Mouse (Mus musculus) kidney, postnatal 25 days (tissue): ENCODE measurements at regions not wholly inside any gene's neighbourhood (a gene's known extent, or its start where the extent isn't known, plus 50 kb on each side); places are given as distances from the start of the nearest gene placed in this dataset.
"Not testable (repeated sequence)": the region's sequence is repeated elsewhere in the genome, so short reads cannot be mapped to it uniquely, and the experiment has no call there.

Experiments
- DNase-seq, 2 experiments: peaks; one replicate each; pipeline ENCODE4 v3.0.0; 2021; ENCODE audit warnings: mixed read lengths in 2 of 2

DNA sequence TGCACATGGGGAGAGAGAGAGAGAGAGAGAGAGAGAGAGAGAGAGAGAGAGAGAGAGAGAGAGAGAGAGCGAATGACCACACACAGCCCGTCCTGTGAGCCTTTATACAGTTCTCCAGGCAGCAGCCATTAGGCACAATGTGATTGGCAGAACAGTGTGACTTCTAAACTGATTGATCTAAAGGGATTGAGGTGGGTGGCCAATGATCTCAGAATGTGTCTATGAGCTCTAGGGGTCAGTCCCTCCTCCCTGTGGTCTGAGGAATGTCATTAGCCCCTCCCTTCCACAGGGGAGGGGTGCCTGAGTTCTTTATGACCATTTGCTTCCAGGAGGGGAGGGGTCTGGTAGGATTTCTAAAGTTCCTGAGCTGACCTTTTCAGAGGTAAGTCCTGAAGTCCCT lies 62.1 kb downstream of the Duxbl3 start:
- not testable (repeated sequence) for DNase-seq

DNA sequence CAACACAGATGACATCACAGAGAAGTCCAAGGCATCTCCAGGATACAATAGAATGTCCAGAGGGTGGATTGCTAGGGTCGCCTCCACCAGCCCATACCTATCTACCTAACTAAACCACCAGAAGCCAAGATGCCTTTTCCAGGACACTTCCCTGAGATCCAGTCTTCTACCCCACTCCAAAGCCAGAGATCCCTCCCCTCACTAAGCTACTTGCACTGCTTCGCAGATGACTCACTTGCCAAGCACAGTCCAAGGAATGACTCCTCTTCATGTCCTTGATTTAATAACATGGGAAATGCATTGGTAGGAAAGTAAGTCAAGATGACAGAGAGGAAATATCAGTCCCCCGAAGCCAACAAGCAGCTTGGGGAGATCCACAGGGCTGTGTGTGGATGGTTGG lies 63.0 kb downstream of the Duxbl3 start:
- no peak for DNase-seq

DNA sequence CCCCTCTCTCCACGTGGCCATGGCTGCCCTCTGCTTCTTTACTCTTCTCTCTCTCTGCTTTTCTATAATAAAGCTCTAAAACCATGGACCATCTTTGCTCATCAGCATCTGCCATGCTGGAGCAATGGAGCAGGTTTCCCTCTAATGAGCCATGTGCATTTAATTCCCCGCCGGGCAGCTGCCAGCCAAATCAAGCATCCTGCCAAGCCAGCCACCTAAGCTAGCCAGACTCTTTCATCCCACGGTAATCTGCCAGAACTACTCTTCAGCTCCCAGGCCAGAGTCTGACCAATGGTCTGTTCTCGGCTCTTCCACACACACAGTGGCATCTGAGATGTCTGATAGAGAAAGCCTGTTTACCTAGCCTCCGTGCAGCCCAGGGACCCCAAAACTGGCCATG lies 70.8 kb downstream of the Duxbl3 start:
- no peak for DNase-seq

DNA sequence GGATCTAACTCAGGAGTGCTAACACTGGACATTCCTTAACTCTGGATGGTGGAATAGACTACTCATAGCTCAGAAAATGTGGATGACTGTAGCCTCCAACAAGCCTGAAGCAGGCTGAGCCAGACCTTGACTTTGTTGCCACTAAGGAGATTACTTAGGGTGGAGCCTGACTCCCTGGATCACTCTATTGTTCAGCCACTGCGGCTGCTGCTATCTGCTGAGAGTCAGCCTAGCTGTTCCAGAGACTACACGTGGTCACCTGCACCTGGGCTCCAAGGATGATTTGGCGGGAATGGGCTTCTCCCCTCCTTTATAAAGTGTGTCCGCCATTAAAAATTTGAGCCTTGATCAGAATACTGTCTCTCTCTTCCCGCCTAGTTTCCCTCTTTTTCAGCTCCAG lies 83.3 kb downstream of the Duxbl3 start:
- no peak for DNase-seq

DNA sequence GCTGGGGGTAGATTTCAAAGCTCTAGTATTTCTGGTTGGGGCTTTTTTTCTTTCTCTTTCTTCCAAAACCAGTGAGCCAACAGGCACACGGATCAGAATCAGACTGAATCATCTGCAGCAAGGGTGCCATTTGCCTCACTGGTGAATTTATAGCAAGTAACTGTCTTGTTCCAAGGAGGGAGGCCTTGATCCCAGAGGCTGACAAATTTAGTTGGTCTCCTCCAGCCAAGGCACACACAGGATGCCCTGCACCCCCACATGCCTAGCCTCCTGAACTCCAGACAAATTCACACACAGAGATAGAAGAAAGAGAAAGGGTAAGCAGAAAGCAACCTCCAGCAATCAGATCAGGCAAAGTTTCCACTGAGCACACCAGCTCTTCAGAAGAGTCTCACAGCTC lies 87.5 kb downstream of the Duxbl3 start:
- DNase-seq = no peak

DNA sequence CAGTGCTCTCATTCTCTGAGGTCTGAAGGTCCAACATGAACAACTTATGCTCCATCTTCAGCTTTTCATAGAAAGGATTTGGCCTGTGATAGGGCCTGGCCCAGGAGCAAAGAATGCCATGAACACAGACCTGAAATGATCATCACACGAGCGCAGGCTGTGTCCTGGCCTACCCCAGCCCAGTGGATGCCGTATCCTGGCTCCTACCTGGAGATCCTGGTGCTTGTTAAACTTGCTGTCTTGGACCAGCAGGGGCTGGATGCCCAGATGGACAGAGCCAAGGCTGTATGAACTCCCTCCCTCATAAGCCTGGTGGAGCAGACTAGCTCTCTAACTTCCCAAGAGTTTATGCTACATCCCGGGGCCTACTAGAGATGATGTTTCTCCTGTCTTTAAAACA lies 89.5 kb downstream of the Duxbl3 start:
- DNase-seq = no peak

DNA sequence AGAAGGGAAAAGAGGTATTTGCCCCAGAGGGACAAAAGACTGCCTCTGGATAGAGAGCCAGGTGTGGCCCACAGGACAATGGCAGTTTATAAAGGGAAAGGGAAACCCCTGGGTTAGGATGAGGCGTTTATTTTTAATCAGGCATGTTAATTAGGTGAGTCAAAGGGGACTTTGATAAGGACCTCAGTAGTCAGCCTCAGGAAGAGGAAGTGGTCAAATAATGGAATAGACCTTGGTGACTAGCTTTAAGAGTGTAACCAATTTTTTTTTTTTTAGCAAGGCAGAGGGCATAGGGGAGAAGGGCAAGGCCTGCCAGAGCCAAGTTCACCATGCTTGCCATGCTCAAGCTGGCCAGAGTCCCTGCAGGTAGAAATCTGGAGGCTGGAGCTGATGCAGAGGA lies 95.2 kb downstream of the Duxbl3 start:
- no peak for DNase-seq

DNA sequence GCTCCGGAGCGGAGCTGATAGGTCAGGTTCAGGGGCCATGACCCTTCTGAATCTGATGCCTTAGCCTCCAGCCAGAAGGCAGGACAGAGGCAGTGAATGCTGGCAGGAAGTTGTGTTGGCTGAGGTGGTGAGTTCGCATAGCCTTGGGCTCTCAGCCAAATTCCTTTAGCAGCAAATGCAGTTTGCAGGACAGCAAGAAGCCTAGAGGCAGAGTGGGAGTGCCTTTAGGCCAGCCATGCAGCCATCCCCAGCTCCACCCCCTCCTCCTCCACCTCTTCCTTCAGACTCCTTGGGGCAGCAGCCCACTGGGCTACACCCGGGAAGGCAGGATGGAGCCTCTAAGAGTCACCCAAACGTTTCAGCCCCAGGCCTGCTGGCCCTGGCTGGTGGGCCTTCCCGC lies 99.5 kb downstream of the Duxbl3 start:
- peak; percentile 25 to 49 for DNase-seq

DNA sequence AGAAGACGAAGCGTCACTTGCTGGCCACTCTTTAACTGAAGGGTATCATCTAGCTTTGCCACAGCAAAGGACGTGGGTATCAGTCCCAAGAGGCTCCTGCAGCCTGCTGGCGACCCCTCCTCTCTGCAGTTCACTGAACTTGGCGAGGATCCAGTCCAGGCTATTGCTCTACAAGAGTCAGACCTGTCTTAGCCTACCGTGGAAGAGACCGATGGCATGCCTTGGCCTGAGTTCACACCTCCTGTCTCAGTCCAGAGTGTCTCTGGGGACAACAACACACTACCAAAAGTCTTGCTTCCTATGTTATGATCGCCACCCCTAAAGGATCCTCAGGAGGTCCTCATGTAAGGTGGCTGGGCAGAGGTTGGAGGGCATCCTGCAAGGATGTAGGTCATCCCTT lies 100.2 kb downstream of the Duxbl3 start:
- DNase-seq = no peak

DNA sequence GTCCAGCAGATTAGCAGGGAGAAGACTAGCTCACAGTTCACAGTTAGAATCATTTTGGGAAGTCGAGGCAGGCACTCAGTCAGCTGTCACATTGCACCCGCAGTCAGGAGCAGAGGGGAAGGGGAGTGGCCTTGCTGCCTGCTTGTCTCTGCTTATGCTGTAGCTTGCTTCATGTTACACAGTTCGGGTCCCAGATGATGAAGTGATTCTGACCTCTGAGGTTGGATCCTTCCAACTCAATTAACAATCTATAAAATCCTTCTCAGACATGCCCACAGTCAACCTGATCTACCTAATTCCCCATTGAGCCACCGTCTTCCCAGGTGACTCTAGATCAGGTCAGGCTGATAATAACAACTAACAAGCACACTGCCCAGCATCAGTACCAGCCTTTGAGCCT lies 102.3 kb downstream of the Duxbl3 start:
- DNase-seq = no peak

DNA sequence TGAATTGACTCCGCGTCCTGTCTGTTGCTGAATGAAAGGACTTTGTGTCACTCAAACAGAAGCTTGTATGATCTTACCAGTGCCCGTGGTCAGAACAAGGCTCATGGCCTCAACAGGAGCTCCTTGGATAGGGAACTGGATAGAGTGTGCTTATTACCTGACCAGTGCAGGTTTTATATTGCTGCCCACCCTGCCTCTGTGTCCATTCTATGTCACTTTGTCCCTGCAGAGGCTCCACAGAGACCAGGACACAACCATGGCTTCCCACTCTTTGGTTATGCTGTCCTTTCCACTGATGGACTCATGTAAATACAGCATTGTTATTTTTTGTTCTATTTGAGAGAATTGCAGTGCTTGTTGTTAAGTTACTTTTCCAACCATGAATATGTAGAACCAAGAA lies 103.4 kb downstream of the Duxbl3 start:
- DNase-seq = no peak
